In the genomic region with DNA sequence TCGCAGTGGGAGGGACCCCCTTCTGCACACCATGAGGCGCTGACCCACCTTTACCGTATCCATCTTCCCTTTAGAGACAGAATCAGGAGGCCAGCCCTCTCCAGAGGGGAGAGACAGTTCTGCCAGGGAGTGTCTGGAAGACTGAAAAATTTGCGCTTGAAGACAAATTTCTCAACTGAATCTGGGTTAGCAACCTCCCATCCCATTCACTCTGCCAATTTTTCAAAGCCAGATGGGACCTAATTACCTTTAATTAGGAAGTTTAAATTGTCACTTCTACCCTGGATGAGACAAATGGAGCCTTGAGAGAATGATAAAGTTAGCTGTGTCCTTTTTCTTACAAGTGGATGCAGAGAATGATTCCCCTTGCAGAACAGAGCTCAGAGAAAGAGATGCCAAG, we compare ENCODE assay signal across 28 mouse cellular contexts.
A peak's percentile ranks its signal among the peaks of the same experiment; 100 is the strongest.
DNase-seq lines count a peak whose midpoint lies in the region; ATAC-seq lines count a peak whose summit lies in the region.
"Had no signal": no experiment of that assay in that cellular context is flagged by ENCODE, and none has a peak within 500 bp of the region (broad histone marks: within the 10 kb centered on the region; RNA-seq: fewer than 3 reads in every experiment).

No protein-coding gene starts in this region.

- H3K4me1 ChIP-seq in midbrain, embryonic 11.5 days (ENCODE audit: control insufficient read depth, insufficient read depth, low read length): no peaks in the 10 kb centered on the region
- no peaks in the 10 kb centered on the region for H3K4me1 ChIP-seq in midbrain, embryonic 14.5 days (ENCODE audit: control insufficient read depth, insufficient read depth, low read length)
- H3K4me1 ChIP-seq in limb, embryonic 10.5 days: peaks cover 14% of the 10 kb centered on the region
- H3K4me1 ChIP-seq: hindbrain, embryonic 13.5 days; intestine, embryonic 15.5 days had no signal

- 0 out of 2 replicates have a peak, but pooled peaks have one; percentile 23 for ATAC-seq in frontal cortex, adult (ENCODE audit: low TSS enrichment)
- ATAC-seq in midbrain, embryonic 11.5 days (ENCODE audit: low FRiP score): no peak
- no peak for ATAC-seq in midbrain, embryonic 14.5 days (ENCODE audit: low FRiP score, low TSS enrichment)
- ATAC-seq: forebrain, embryonic 14.5 days; forebrain, postnatal 0 days; hindbrain, embryonic 16.5 days; intestine, embryonic 15.5 days had no signal

- H3K9ac ChIP-seq in midbrain, embryonic 11.5 days (ENCODE audit: low read length): no peak overlapping the region
- no peak overlapping the region for H3K9ac ChIP-seq in midbrain, embryonic 14.5 days (replicated peaks; ENCODE audit: low read length)
- H3K9ac ChIP-seq: embryonic facial prominence, embryonic 13.5 days; forebrain, postnatal 0 days; heart, embryonic 12.5 days; heart, embryonic 15.5 days; hindbrain, embryonic 13.5 days; intestine, embryonic 15.5 days had no signal

- DNase-seq in frontal cortex, postnatal 36 days (ENCODE audit: low spot score in 2 of 2): no peak
- DNase-seq in midbrain, embryonic 11.5 days (ENCODE audit: low spot score, missing footprints): peak; percentile 73
- no peak for DNase-seq in midbrain, embryonic 14.5 days
- peak; percentile 33 for DNase-seq in Muller cell, postnatal 12 days (ENCODE audit: inconsistent ontology term)
- peak; percentile 64 for DNase-seq in brain, adult 2 months (ENCODE audit: low read depth, low spot score)
- no peak for DNase-seq in limb, embryonic 10.5 days (ENCODE audit: low spot score)
- DNase-seq: adrenal gland, adult 8-10 months; adrenal gland, postnatal 25 days; cerebellum, adult 18-20 months; cerebellum, adult 9-10 months; cerebellum, postnatal 25 days; embryo, embryonic 11 days; forebrain, postnatal 0 days; gastrocnemius, postnatal 10 days; gastrocnemius, postnatal 36 days; heart, postnatal 10 days; heart, postnatal 36 days had no signal

- H3K9me3 ChIP-seq in midbrain, embryonic 11.5 days (ENCODE audit: control insufficient read depth, low read length): no peaks in the 10 kb centered on the region
- no peaks in the 10 kb centered on the region for H3K9me3 ChIP-seq in midbrain, embryonic 14.5 days (ENCODE audit: control insufficient read depth, low read length)
- H3K9me3 ChIP-seq in limb, embryonic 10.5 days (replicated peaks): no peaks in the 10 kb centered on the region
- H3K9me3 ChIP-seq: embryonic facial prominence, embryonic 10.5 days; embryonic facial prominence, embryonic 13.5 days; heart, embryonic 12.5 days; heart, embryonic 15.5 days; hindbrain, embryonic 10.5 days; hindbrain, embryonic 13.5 days; intestine, embryonic 15.5 days had no signal

- H3K36me3 ChIP-seq in midbrain, embryonic 11.5 days (ENCODE audit: control insufficient read depth, insufficient read depth, low read length): no peaks in the 10 kb centered on the region
- H3K36me3 ChIP-seq in midbrain, embryonic 14.5 days (ENCODE audit: control insufficient read depth, insufficient read depth, low read length): no peaks in the 10 kb centered on the region
- no peaks in the 10 kb centered on the region for H3K36me3 ChIP-seq in limb, embryonic 10.5 days
- H3K36me3 ChIP-seq: embryonic facial prominence, embryonic 10.5 days; embryonic facial prominence, embryonic 13.5 days; heart, embryonic 12.5 days; heart, embryonic 15.5 days; hindbrain, embryonic 10.5 days; hindbrain, embryonic 13.5 days; intestine, embryonic 15.5 days had no signal

- H3K27me3 ChIP-seq in midbrain, embryonic 11.5 days (ENCODE audit: control insufficient read depth, insufficient read depth, low read length): no peaks in the 10 kb centered on the region
- no peaks in the 10 kb centered on the region for H3K27me3 ChIP-seq in midbrain, embryonic 14.5 days (ENCODE audit: control insufficient read depth, insufficient read depth, low read length)
- H3K27me3 ChIP-seq in limb, embryonic 10.5 days (ENCODE audit: low read depth, poor library complexity, severe bottlenecking): no peaks in the 10 kb centered on the region
- H3K27me3 ChIP-seq: embryonic facial prominence, embryonic 13.5 days; heart, embryonic 12.5 days; heart, embryonic 15.5 days; hindbrain, embryonic 13.5 days; intestine, embryonic 15.5 days had no signal

- 90% methylated on average over 4 of the region's 4 CpGs for WGBS in midbrain, embryonic 11.5 days
- 88% methylated on average over 4 of the region's 4 CpGs for WGBS in midbrain, embryonic 14.5 days
- 81% methylated on average over 4 of the region's 4 CpGs for WGBS in limb, embryonic 10.5 days

- H3K27ac ChIP-seq in midbrain, embryonic 11.5 days (ENCODE audit: low read depth, low read length): no peak overlapping the region
- no peak overlapping the region for H3K27ac ChIP-seq in midbrain, embryonic 14.5 days (replicated peaks; ENCODE audit: low read depth, low read length)
- H3K27ac ChIP-seq in limb, embryonic 10.5 days: no peak overlapping the region
- H3K27ac ChIP-seq: embryonic facial prominence, embryonic 10.5 days; embryonic facial prominence, embryonic 13.5 days; heart, embryonic 15.5 days; hindbrain, embryonic 10.5 days; hindbrain, embryonic 13.5 days; intestine, embryonic 15.5 days had no signal

- no peak overlapping the region for H3K4me2 ChIP-seq in midbrain, embryonic 11.5 days
- H3K4me2 ChIP-seq in midbrain, embryonic 14.5 days (ENCODE audit: low read length): no peak overlapping the region
- H3K4me2 ChIP-seq: embryonic facial prominence, embryonic 13.5 days; heart, embryonic 12.5 days; heart, embryonic 15.5 days; hindbrain, embryonic 13.5 days; intestine, embryonic 15.5 days had no signal

- H3K4me3 ChIP-seq in midbrain, embryonic 11.5 days (ENCODE audit: low read depth, low read length): no peak overlapping the region
- no peak overlapping the region for H3K4me3 ChIP-seq in midbrain, embryonic 14.5 days (replicated peaks; ENCODE audit: low read depth, low read length)
- H3K4me3 ChIP-seq in limb, embryonic 10.5 days: no peak overlapping the region
- H3K4me3 ChIP-seq: embryonic facial prominence, embryonic 10.5 days; embryonic facial prominence, embryonic 13.5 days; erythroblast, embryonic 14.5 days; heart, embryonic 12.5 days; heart, embryonic 15.5 days; hindbrain, embryonic 10.5 days; hindbrain, embryonic 13.5 days; intestine, embryonic 15.5 days had no signal

Comparison
In these comparisons a context has a peak if more than half of its experiments do, and no peak if none do; other contexts are left out.
1. DNase-seq: peak in midbrain, embryonic 11.5 days (single experiment), Muller cell, postnatal 12 days (single experiment) and brain, adult 2 months (single experiment); none in frontal cortex, postnatal 36 days (0 of 2), midbrain, embryonic 14.5 days (single experiment) and limb, embryonic 10.5 days (single experiment).